ENCODE assay signal across 23 mouse cellular contexts in genomic region chr7:137859681-137860080, GRCm38 (mm10).
"Had no signal": no experiment of that assay in that cellular context is flagged by ENCODE, and none has a peak within 500 bp of the region (broad histone marks: within the 10 kb centered on the region; RNA-seq: fewer than 3 reads in every experiment).

No protein-coding gene starts in this region.

- H3K9me3 ChIP-seq: hindbrain, embryonic 10.5 days; hindbrain, embryonic 12.5 days; intestine, embryonic 15.5 days; limb, embryonic 10.5 days; limb, embryonic 12.5 days had no signal

- H3K4me3 ChIP-seq: gastrocnemius, adult 2 months; heart, adult 2 months; hindbrain, embryonic 10.5 days; hindbrain, embryonic 12.5 days; intestine, embryonic 15.5 days; layer of hippocampus, adult 2 months; left cerebral cortex, adult 2 months; limb, embryonic 10.5 days; limb, embryonic 12.5 days had no signal

- H3K36me3 ChIP-seq: hindbrain, embryonic 10.5 days; hindbrain, embryonic 12.5 days; intestine, embryonic 15.5 days; limb, embryonic 10.5 days; limb, embryonic 12.5 days had no signal

- H3K4me1 ChIP-seq: limb, embryonic 12.5 days had no signal

- H3K27ac ChIP-seq: gastrocnemius, adult 2 months; heart, adult 2 months; hindbrain, embryonic 10.5 days; hindbrain, embryonic 12.5 days; hindbrain, embryonic 14.5 days; intestine, embryonic 15.5 days; layer of hippocampus, adult 2 months; left cerebral cortex, adult 2 months; limb, embryonic 10.5 days; limb, embryonic 12.5 days had no signal

- DNase-seq: gastrocnemius, adult 2 months; gastrocnemius, postnatal 10 days; gastrocnemius, postnatal 25 days; heart, postnatal 4 days; kidney, adult 18-20 months; kidney, adult 8-10 months; kidney, postnatal 10 days; kidney, postnatal 25 days; kidney, postnatal 4 days; liver had no signal

- H3K4me2 ChIP-seq: heart, embryonic 11.5 days; hindbrain, embryonic 12.5 days; hindbrain, embryonic 14.5 days; intestine, embryonic 15.5 days; limb, embryonic 12.5 days had no signal

- H3K9ac ChIP-seq: hindbrain, embryonic 12.5 days; hindbrain, embryonic 14.5 days; intestine, embryonic 15.5 days; limb, embryonic 12.5 days had no signal

- ATAC-seq: hindbrain, embryonic 16.5 days; inflammation-experienced regulatory T-cells, adult 6 months; intestine, embryonic 15.5 days; intestine, postnatal 0 days had no signal

- H3K27me3 ChIP-seq: hindbrain, embryonic 12.5 days; intestine, embryonic 15.5 days; limb, embryonic 12.5 days had no signal
